ENCODE assay signal across 23 mouse cellular contexts in the genomic region with DNA sequence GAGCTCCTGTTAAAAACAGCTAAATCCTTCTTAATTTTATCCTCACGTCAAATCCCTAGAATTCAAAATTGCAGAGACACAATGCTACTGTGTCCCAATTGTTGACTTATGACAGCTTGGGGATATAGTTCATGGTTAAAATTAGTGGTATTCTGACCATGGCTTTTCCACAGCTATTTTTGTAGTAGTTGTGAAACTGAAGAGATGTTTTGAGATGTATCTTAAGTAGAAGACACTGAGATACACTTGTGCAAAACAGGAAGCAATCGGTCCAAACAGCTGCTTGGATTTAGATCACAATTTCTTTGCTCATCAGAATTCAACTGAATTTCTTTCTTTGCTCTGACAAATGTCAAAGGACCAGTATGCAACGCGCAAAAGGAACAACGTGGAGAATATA. TPM values are rescaled to one million over a fixed set of nuclear protein-coding genes. Genes with fewer than 3 reads are reported as not detected.
DNase-seq lines count a peak whose midpoint lies in the region; ATAC-seq lines count a peak whose summit lies in the region.
"Had no signal": no experiment of that assay in that cellular context is flagged by ENCODE, and none has a peak within 500 bp of the region (broad histone marks: within the 10 kb centered on the region; RNA-seq: fewer than 3 reads in every experiment).

No protein-coding gene starts in this region.

- H3K4me1 ChIP-seq in embryonic facial prominence, embryonic 13.5 days = peaks cover 13% of the 10 kb centered on the region
- H3K4me1 ChIP-seq in embryonic facial prominence, embryonic 10.5 days = peaks cover 16% of the 10 kb centered on the region
- peaks cover 3% of the 10 kb centered on the region; the same call in 1 of the 2 replicates for H3K4me1 ChIP-seq in heart, embryonic 15.5 days (replicated peaks)
- H3K4me1 ChIP-seq in midbrain, embryonic 11.5 days (ENCODE audit: control insufficient read depth, insufficient read depth, low read length) = peaks cover 2% of the 10 kb centered on the region; the same call in 1 of the 2 replicates
- H3K4me1 ChIP-seq in midbrain, embryonic 14.5 days (ENCODE audit: control insufficient read depth, insufficient read depth, low read length) = 0 out of 2 replicates have a peak, but pooled peaks cover 4% of the 10 kb centered on the region
- H3K4me1 ChIP-seq in forebrain, embryonic 13.5 days = peaks cover 19% of the 10 kb centered on the region

- no peak overlapping the region for H3K4me3 ChIP-seq in embryonic facial prominence, embryonic 13.5 days
- no peak overlapping the region for H3K4me3 ChIP-seq in embryonic facial prominence, embryonic 10.5 days
- H3K4me3 ChIP-seq in heart, embryonic 15.5 days = no peak overlapping the region
- H3K4me3 ChIP-seq in midbrain, embryonic 11.5 days (ENCODE audit: low read depth, low read length) = no peak overlapping the region
- H3K4me3 ChIP-seq in midbrain, embryonic 14.5 days (replicated peaks; ENCODE audit: low read depth, low read length) = no peak overlapping the region
- no peak overlapping the region for H3K4me3 ChIP-seq in forebrain, embryonic 13.5 days
- H3K4me3 ChIP-seq: erythroblast, embryonic 14.5 days; hindbrain, embryonic 15.5 days; kidney, embryonic 15.5 days; liver, embryonic 15.5 days; lung, embryonic 15.5 days; megakaryocyte, embryonic 14.5 days; midbrain, embryonic 13.5 days; stomach, embryonic 15.5 days had no signal

- peak overlapping the region; percentile 68 for H3K27ac ChIP-seq in embryonic facial prominence, embryonic 13.5 days
- no peak overlapping the region for H3K27ac ChIP-seq in embryonic facial prominence, embryonic 10.5 days (replicated peaks)
- H3K27ac ChIP-seq in heart, embryonic 15.5 days = 0 out of 2 replicates have a peak overlapping the region, but pooled peaks have one; percentile 31
- H3K27ac ChIP-seq in midbrain, embryonic 11.5 days (ENCODE audit: low read depth, low read length) = no peak overlapping the region
- no peak overlapping the region for H3K27ac ChIP-seq in midbrain, embryonic 14.5 days (replicated peaks; ENCODE audit: low read depth, low read length)
- no peak overlapping the region for H3K27ac ChIP-seq in forebrain, embryonic 13.5 days
- H3K27ac ChIP-seq: hindbrain, embryonic 15.5 days; kidney, embryonic 15.5 days; liver, embryonic 15.5 days; lung, embryonic 15.5 days; midbrain, embryonic 13.5 days had no signal

- H3K9ac ChIP-seq in embryonic facial prominence, embryonic 13.5 days = no peak overlapping the region
- H3K9ac ChIP-seq in heart, embryonic 15.5 days = no peak overlapping the region
- H3K9ac ChIP-seq in midbrain, embryonic 11.5 days (ENCODE audit: low read length) = no peak overlapping the region
- H3K9ac ChIP-seq in midbrain, embryonic 14.5 days (replicated peaks; ENCODE audit: low read length) = no peak overlapping the region
- H3K9ac ChIP-seq in forebrain, embryonic 13.5 days = no peak overlapping the region
- H3K9ac ChIP-seq: forebrain, postnatal 0 days; hindbrain, embryonic 15.5 days; kidney, embryonic 15.5 days; liver, embryonic 15.5 days; lung, embryonic 15.5 days; midbrain, embryonic 13.5 days; stomach, embryonic 15.5 days had no signal

- 82% methylated on average over 5 of the region's 5 CpGs for WGBS in embryonic facial prominence, embryonic 13.5 days
- 91% methylated on average over 5 of the region's 5 CpGs for WGBS in embryonic facial prominence, embryonic 10.5 days
- WGBS in heart, embryonic 15.5 days = 72% methylated on average over 5 of the region's 5 CpGs
- 89% methylated on average over 5 of the region's 5 CpGs for WGBS in midbrain, embryonic 11.5 days
- whole genome bisulfite sequencing in midbrain, embryonic 14.5 days = 82% methylated on average over 5 of the region's 5 CpGs
- WGBS in forebrain, embryonic 13.5 days = 89% methylated on average over 5 of the region's 5 CpGs

- H3K36me3 ChIP-seq in embryonic facial prominence, embryonic 13.5 days = no peaks in the 10 kb centered on the region
- no peaks in the 10 kb centered on the region for H3K36me3 ChIP-seq in embryonic facial prominence, embryonic 10.5 days (replicated peaks)
- H3K36me3 ChIP-seq in heart, embryonic 15.5 days = no peaks in the 10 kb centered on the region
- H3K36me3 ChIP-seq in midbrain, embryonic 11.5 days (ENCODE audit: control insufficient read depth, insufficient read depth, low read length) = no peaks in the 10 kb centered on the region
- no peaks in the 10 kb centered on the region for H3K36me3 ChIP-seq in midbrain, embryonic 14.5 days (ENCODE audit: control insufficient read depth, insufficient read depth, low read length)
- H3K36me3 ChIP-seq in forebrain, embryonic 13.5 days (ENCODE audit: poor library complexity, severe bottlenecking) = no peaks in the 10 kb centered on the region
- H3K36me3 ChIP-seq: hindbrain, embryonic 15.5 days; kidney, embryonic 15.5 days; liver, embryonic 15.5 days; lung, embryonic 15.5 days; midbrain, embryonic 13.5 days; stomach, embryonic 15.5 days had no signal

- H3K9me3 ChIP-seq in embryonic facial prominence, embryonic 13.5 days = no peaks in the 10 kb centered on the region
- no peaks in the 10 kb centered on the region for H3K9me3 ChIP-seq in embryonic facial prominence, embryonic 10.5 days
- H3K9me3 ChIP-seq in heart, embryonic 15.5 days (replicated peaks) = no peaks in the 10 kb centered on the region
- H3K9me3 ChIP-seq in midbrain, embryonic 11.5 days (ENCODE audit: control insufficient read depth, low read length) = no peaks in the 10 kb centered on the region
- no peaks in the 10 kb centered on the region for H3K9me3 ChIP-seq in midbrain, embryonic 14.5 days (ENCODE audit: control insufficient read depth, low read length)
- H3K9me3 ChIP-seq in forebrain, embryonic 13.5 days (replicated peaks) = no peaks in the 10 kb centered on the region
- H3K9me3 ChIP-seq: hindbrain, embryonic 15.5 days; kidney, embryonic 15.5 days; liver, embryonic 15.5 days; lung, embryonic 15.5 days; megakaryocyte, embryonic 14.5 days; midbrain, embryonic 13.5 days; stomach, embryonic 15.5 days had no signal

- H3K27me3 ChIP-seq in embryonic facial prominence, embryonic 13.5 days = no peaks in the 10 kb centered on the region
- H3K27me3 ChIP-seq in embryonic facial prominence, embryonic 10.5 days (replicated peaks; ENCODE audit: low read depth, poor library complexity, severe bottlenecking) = no peaks in the 10 kb centered on the region
- H3K27me3 ChIP-seq in heart, embryonic 15.5 days = no peaks in the 10 kb centered on the region
- H3K27me3 ChIP-seq in midbrain, embryonic 11.5 days (ENCODE audit: control insufficient read depth, insufficient read depth, low read length) = no peaks in the 10 kb centered on the region
- no peaks in the 10 kb centered on the region for H3K27me3 ChIP-seq in midbrain, embryonic 14.5 days (ENCODE audit: control insufficient read depth, insufficient read depth, low read length)
- no peaks in the 10 kb centered on the region for H3K27me3 ChIP-seq in forebrain, embryonic 13.5 days
- H3K27me3 ChIP-seq: hindbrain, embryonic 15.5 days; kidney, embryonic 15.5 days; liver, embryonic 15.5 days; lung, embryonic 15.5 days; megakaryocyte, embryonic 14.5 days; midbrain, embryonic 13.5 days; Patski; stomach, embryonic 15.5 days had no signal

- ATAC-seq in embryonic facial prominence, embryonic 13.5 days (ENCODE audit: insufficient number of reproducible peaks, insufficient read depth, low FRiP score, low TSS enrichment, low read depth) = no peak
- ATAC-seq in heart, embryonic 15.5 days (replicated peaks; ENCODE audit: insufficient number of reproducible peaks, insufficient read depth, low FRiP score, low read depth) = no peak
- ATAC-seq in midbrain, embryonic 11.5 days (ENCODE audit: low FRiP score) = no peak
- no peak for ATAC-seq in midbrain, embryonic 14.5 days (ENCODE audit: low FRiP score, low TSS enrichment)
- ATAC-seq in forebrain, embryonic 13.5 days = no peak
- ATAC-seq: forebrain, postnatal 0 days; inflammation-experienced regulatory T-cells, adult 6 months; midbrain, embryonic 13.5 days; Patski had no signal

- H3K4me2 ChIP-seq in embryonic facial prominence, embryonic 13.5 days = no peak overlapping the region
- no peak overlapping the region for H3K4me2 ChIP-seq in heart, embryonic 15.5 days
- no peak overlapping the region for H3K4me2 ChIP-seq in midbrain, embryonic 11.5 days
- no peak overlapping the region for H3K4me2 ChIP-seq in midbrain, embryonic 14.5 days (ENCODE audit: low read length)
- no peak overlapping the region for H3K4me2 ChIP-seq in forebrain, embryonic 13.5 days
- H3K4me2 ChIP-seq: hindbrain, embryonic 15.5 days; kidney, embryonic 15.5 days; liver, embryonic 15.5 days; lung, embryonic 15.5 days; midbrain, embryonic 13.5 days; stomach, embryonic 15.5 days had no signal

- DNase-seq in embryonic facial prominence, embryonic 10.5 days (ENCODE audit: low spot score) = no peak
- no peak for DNase-seq in heart, postnatal 4 days
- DNase-seq in midbrain, embryonic 11.5 days (ENCODE audit: low spot score, missing footprints) = peak; percentile 51
- DNase-seq in midbrain, embryonic 14.5 days = no peak
- DNase-seq in adrenal gland, postnatal 36 days = no peak
- DNase-seq: cerebellum, adult 2 months; forebrain, postnatal 0 days; kidney, adult 18-20 months; kidney, postnatal 25 days; liver had no signal

RNA-seq across cellular contexts. Expression of a gene that starts 2.9 kb away (rescaled TPM):
- polyA plus RNA-seq in embryonic facial prominence, embryonic 13.5 days (2015; fragmentation: Nextera tagmentation; extraction: Ambion mirVana) = 31.1 and 34.9 TPM in 2 replicates
- 23.1 and 23.9 TPM in 2 replicates for polyA plus RNA-seq in embryonic facial prominence, embryonic 10.5 days (2016; fragmentation: Nextera tagmentation; extraction: Ambion mirVana)
- polyA plus RNA-seq in heart, embryonic 15.5 days (2015; fragmentation: Nextera tagmentation; extraction: Ambion mirVana) = 44.4 and 45.7 TPM in 2 replicates
- 10 to 100 TPM; 50.3 to 52.8 TPM for total RNA-seq in heart, postnatal 4 days (2021)
- 30.6 and 37.1 TPM in 2 replicates for polyA plus RNA-seq in midbrain, embryonic 11.5 days (2014; fragmentation: Nextera tagmentation; extraction: Ambion mirVana)
- polyA plus RNA-seq in midbrain, embryonic 14.5 days (2014; fragmentation: Nextera tagmentation; extraction: Ambion mirVana) = 13.1 and 24.3 TPM in 2 replicates
- total RNA-seq in adrenal gland, postnatal 36 days (2021) = 10 to 100 TPM; 47.5 to 54.7 TPM
- polyA plus RNA-seq in forebrain, embryonic 13.5 days (2015; fragmentation: Nextera tagmentation; extraction: Ambion mirVana) = 19.8 and 20.6 TPM in 2 replicates

Comparison
In these comparisons a context has a peak if more than half of its experiments do, and no peak if none do; other contexts are left out.
1. H3K27ac ChIP-seq: peak in embryonic facial prominence, embryonic 13.5 days (single experiment) and heart, embryonic 15.5 days (single experiment); none in embryonic facial prominence, embryonic 10.5 days (single experiment), midbrain, embryonic 11.5 days (single experiment), midbrain, embryonic 14.5 days (single experiment) and forebrain, embryonic 13.5 days (single experiment).